Mouse (Mus musculus): ENCODE measurements at regions not wholly inside any gene's neighbourhood (a gene's known extent, or its start where the extent isn't known, plus 50 kb on each side); places are given as distances from the start of the nearest gene placed in this dataset.

DNA sequence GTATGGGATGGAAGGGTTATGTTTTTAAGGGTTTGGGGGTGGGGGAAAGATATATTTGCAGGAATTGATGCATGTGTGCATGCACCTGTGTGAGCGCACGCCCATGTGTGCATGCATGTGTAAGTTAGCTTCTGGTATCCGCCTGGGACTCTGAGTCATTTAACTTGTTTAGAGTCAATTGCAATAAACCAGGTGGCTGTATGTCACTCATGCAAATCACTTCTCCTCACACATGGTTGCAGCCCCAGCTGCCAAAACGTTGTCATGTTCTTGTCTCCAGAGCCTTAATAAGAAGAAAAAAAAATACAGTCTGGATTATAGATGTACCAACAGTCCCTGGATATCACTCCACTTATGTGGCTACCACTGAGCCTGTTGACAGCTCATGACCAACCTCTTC, 155.3 kb upstream of the Rad23b start:
- DNase-seq (ENCODE audit: low spot score): no peak
- no peak for TF ChIP-seq CTCF (IDR thresholded peaks at IDR 0.05; ENCODE audit: low read depth)
- 71% methylated on average over 4 of the region's 4 CpGs for WGBS

DNA sequence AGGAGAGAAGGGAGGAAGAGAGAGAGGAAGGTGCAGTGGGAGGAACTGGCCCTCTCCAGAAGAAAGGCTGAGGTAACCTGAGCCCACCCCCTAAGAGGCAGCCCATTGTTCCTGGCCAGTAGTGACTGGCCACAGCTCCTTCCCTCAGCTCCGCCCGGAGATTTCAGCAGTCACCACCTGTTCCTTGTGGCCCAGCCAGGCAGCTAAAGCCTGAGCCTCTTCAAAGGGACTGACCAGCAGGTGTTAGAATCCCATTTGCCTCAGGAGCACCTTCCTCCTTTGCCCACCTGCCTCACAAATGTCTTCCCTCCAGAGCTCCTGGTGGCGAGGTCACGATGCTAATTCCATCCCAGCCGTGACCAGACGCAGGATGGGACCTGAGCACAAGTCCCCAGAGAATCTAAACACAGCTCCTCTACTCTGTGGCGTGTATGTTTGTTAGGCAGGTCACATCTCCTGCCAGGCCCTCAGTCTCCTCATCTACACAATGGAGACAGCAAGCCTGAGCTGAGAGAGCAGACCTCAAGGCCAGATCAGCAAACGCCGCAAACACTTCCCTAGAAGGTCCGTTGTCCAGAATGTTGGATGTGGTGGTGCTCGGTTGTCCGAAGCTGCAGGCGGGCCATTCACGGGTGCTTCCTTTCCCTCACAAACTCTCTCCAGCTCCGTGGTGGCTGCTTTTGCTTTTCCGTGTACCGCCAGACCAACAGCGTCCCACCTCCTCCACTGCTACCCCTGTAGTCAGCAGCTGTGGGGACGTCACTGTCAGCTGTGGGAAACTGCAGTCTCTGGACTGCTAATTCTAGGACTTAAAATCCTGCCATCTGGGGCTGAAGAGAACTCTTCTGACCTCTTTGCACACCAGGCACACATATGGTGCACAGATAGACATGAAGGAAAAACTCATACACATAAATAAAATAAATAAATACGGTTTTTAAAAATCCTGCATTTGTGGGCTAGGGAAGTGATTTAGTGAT, 145.8 kb upstream of the Rad23b start:
- H3K27ac ChIP-seq: no peak overlapping the region
- H3K4me1 ChIP-seq (ENCODE audit: insufficient read depth, low read length): peaks cover 10% of the 10 kb centered on the region
- WGBS: 53% methylated on average over 20 of the region's 20 CpGs
- H3K9ac ChIP-seq (replicated peaks; ENCODE audit: low read length): no peak overlapping the region
- DNase-seq (ENCODE audit: low spot score) (no peak), ATAC-seq (no peak)
- H3K27me3 ChIP-seq (ENCODE audit: insufficient read depth, low read length): no peaks in the 10 kb centered on the region
- H3K36me3 ChIP-seq (ENCODE audit: insufficient read depth, low read length): no peaks in the 10 kb centered on the region
- no peak for TF ChIP-seq CTCF (IDR thresholded peaks at IDR 0.05; ENCODE audit: low read depth)
- H3K4me2 ChIP-seq (ENCODE audit: low read depth, low read length): no peak overlapping the region
- no peak overlapping the region for H3K4me3 ChIP-seq (ENCODE audit: low read length)
- H3K9me3 ChIP-seq (ENCODE audit: low read length): no peaks in the 10 kb centered on the region

More for the DNA sequence above, 155.3 kb upstream of the Rad23b start:
- Histone ChIP-seq H3K4me1 (ENCODE audit: insufficient read depth, low read length) (no peaks in the 10 kb centered on the region), H3K4me2 (ENCODE audit: low read depth, low read length) (no peak overlapping the region), H3K9ac (replicated peaks; ENCODE audit: low read length) (no peak overlapping the region), H3K9me3 (ENCODE audit: low read length) (no peaks in the 10 kb centered on the region), H3K27me3 (ENCODE audit: insufficient read depth, low read length) (no peaks in the 10 kb centered on the region), H3K4me3 (ENCODE audit: low read length) (no peak overlapping the region), H3K36me3 (ENCODE audit: insufficient read depth, low read length) (no peaks in the 10 kb centered on the region), H3K27ac (no peak overlapping the region)
- no peak for ATAC-seq

DNA sequence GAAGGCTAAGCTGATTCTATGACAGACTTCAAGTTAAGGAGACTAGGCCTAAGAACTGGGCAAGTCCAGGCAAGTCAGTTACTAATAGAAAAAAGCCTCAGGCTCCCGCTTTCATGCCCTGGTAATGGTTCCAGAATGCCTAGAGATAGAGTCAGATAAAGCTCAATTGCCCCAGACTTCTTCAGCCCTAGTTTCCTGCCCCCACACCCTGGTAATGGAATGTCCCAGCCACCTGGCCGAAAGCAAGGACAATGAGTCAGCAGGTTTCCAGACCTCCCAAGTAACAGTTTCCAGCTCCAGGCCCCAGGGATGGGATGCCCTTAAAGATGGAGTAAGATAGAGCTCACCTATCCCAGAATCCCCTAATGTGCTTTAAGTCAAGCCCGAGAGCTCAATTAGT, 143.6 kb upstream of the Rad23b start:
- WGBS: 91% methylated on average over 3 of the region's 3 CpGs

DNA sequence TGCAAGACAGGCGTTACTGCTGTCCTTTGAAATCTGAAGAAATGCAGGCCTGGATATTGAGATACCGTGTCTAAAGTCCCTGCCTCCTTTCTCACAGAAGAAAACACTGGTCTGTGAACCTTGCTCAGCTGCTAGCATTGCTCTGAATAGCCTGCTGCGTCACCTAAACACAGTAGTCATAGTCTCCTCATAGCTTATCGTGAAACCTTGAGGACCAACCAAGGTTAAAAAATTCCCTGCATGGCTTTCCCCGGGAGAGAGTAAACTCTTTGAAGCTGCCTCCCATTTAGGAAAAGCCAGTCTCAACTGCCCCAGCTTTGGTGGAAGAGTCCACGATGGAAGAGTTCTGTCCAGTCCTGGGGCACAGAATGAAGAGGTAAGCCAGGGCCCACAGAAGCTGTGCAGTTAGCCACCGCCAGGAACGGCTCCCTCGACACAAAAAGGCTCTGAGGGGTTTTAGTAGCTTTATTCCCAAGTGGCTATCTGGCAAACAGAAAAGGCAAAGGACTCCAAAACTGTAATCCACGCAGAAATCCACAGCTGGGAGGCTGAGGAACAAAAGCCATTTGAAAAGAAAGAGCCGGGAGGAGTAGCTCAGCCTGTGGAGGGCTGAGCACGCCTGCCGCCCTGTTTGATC, 142.0 kb upstream of the Rad23b start:
- WGBS: 37% methylated on average over 13 of the region's 13 CpGs
- Histone ChIP-seq H3K9ac (replicated peaks; ENCODE audit: low read length) (no peak overlapping the region), H3K27me3 (ENCODE audit: insufficient read depth, low read length) (no peaks in the 10 kb centered on the region), H3K4me3 (ENCODE audit: low read length) (no peak overlapping the region), H3K4me1 (ENCODE audit: insufficient read depth, low read length) (peaks cover 11% of the 10 kb centered on the region), H3K9me3 (ENCODE audit: low read length) (no peaks in the 10 kb centered on the region), H3K4me2 (ENCODE audit: low read depth, low read length) (peak overlapping the region; percentile 31; the same call in 1 of the 2 replicates), H3K36me3 (ENCODE audit: insufficient read depth, low read length) (no peaks in the 10 kb centered on the region), H3K27ac (no peak overlapping the region)
- DNase-seq (ENCODE audit: low spot score): no peak
- no peak for ATAC-seq
- no peak for TF ChIP-seq CTCF (IDR thresholded peaks at IDR 0.05; ENCODE audit: low read depth)

More for the DNA sequence above, 143.6 kb upstream of the Rad23b start:
- H3K27me3 ChIP-seq (ENCODE audit: insufficient read depth, low read length): no peaks in the 10 kb centered on the region
- no peak overlapping the region for H3K27ac ChIP-seq
- no peak overlapping the region for H3K4me3 ChIP-seq (ENCODE audit: low read length)
- H3K9ac ChIP-seq (replicated peaks; ENCODE audit: low read length): no peak overlapping the region
- H3K9me3 ChIP-seq (ENCODE audit: low read length): no peaks in the 10 kb centered on the region
- H3K4me2 ChIP-seq (ENCODE audit: low read depth, low read length): no peak overlapping the region
- H3K36me3 ChIP-seq (ENCODE audit: insufficient read depth, low read length): no peaks in the 10 kb centered on the region
- DNase-seq (ENCODE audit: low spot score): no peak
- H3K4me1 ChIP-seq (ENCODE audit: insufficient read depth, low read length): peaks cover 11% of the 10 kb centered on the region
- no peak for TF ChIP-seq CTCF (IDR thresholded peaks at IDR 0.05; ENCODE audit: low read depth)
- ATAC-seq: no peak

DNA sequence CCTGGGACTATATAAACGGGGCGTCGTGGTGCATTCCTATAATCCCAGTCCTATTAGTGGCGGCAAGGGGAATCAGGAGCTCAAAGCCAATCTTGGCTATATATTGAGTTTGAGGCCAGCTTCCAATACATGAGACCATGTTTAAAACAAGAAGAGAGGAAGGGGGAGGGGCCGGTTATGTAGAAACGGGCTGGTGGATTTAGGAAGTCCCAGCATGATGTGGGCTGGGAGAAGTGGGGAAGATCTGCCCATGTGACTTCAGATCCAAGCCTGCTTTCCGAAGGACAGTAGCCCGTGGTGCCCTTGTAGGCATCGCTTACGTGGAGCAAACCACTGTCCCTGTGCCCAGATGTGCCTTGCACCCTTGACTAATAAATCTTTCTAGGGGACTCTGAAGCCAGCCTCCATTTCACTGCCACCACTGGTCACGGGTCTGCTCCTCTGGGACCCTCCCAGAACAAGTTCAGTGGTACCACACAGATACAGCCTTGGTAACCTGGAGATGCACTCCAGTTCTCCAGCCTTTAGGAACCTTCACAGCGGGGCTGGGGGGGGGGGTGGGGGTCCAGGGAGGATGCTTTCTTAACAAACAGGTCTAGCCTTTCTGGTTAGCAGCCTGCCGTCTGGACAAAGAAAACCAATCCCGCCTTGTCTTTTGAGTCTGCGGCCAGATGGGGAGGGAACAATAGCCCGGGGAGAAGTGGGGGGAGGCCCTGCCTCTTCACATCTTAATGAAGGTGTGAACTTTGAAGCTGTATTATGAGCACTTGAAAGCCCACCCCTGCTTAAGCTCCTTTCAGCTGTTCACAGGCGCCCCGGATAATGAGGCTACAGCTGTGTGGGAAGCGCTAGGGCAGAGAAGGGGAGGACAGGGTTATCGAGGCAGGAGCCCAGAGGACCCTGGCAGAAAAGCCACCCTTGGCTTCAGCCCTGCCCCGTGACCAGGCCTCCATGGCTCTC, 141.2 kb upstream of the Rad23b start:
- Histone ChIP-seq H3K4me2 (ENCODE audit: low read depth, low read length) (peak overlapping the region; percentile 31; the same call in 1 of the 2 replicates), H3K9me3 (ENCODE audit: low read length) (no peaks in the 10 kb centered on the region), H3K9ac (replicated peaks; ENCODE audit: low read length) (no peak overlapping the region), H3K36me3 (ENCODE audit: insufficient read depth, low read length) (no peaks in the 10 kb centered on the region), H3K27ac (no peak overlapping the region), H3K27me3 (ENCODE audit: insufficient read depth, low read length) (no peaks in the 10 kb centered on the region), H3K4me1 (ENCODE audit: insufficient read depth, low read length) (peaks cover 11% of the 10 kb centered on the region), H3K4me3 (ENCODE audit: low read length) (no peak overlapping the region)
- ATAC-seq (peak; percentile 58), DNase-seq (ENCODE audit: low spot score) (no peak)
- 11% methylated on average over 21 of the region's 21 CpGs for WGBS
- no peak for TF ChIP-seq CTCF (IDR thresholded peaks at IDR 0.05; ENCODE audit: low read depth)

Measured in hindbrain, postnatal 0 days (tissue).